Mouse (Mus musculus): ENCODE measurements around the gene Psmc6.

The Psmc6 gene

DNA sequence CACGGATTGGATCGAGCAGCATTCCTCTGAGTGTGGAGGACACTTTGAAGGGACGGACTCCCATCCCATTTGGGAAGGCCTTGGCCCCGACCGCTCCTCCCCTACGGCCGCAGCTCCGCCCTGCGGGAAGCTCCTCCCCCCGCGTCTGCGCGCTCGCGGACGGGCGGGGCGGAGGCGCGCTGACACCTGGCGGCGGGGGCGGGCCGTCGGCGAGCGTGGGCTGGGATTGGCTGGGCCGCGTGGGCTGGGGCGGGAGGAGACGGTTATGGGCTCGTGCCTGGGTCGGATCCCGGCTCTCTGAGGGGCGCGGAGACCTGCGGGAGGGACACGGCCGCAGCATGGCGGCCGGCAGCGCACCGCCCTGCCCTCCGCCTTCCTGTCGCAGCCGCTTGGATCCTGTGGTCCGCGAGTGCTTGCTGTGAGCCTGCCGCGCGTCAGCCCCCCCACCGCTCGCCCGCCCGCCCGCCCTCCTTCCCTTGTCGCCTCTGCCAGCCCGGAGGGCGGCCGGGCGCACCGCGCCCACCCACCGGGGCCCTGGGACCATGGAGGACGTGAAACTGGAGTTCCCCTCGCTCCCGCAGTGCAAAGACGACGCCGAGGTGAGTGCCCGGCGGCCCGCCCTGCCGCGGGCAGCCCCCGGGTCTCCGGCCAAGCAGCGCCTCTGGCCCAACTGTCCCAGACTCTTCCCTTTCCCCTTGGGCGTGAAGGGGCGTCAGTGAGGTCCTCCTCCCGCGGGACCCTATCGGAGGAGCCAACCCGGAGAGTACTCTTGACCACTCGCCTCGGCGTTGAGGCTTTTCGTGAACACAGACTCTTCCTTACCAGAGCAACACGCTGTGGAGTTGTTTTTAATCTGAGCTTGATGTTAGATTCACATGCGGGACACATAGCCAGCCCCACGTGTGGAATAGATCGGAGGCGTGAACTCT is 21.6 kb downstream of the Psmc6 start, which contains the start of gene Styx:
TSS of gene Styx (plus strand) at position 163 of the 929 bp plus-strand sequence.
- DNase-seq (ENCODE audit: low read depth, low spot score), result peak; percentile 88

GRCm38 (mm10) chr14:45364211-45365195 is 34.9 kb downstream of the Psmc6 start:
- DNase-seq (ENCODE audit: low read depth, low spot score), result peak; percentile 52

DNA sequence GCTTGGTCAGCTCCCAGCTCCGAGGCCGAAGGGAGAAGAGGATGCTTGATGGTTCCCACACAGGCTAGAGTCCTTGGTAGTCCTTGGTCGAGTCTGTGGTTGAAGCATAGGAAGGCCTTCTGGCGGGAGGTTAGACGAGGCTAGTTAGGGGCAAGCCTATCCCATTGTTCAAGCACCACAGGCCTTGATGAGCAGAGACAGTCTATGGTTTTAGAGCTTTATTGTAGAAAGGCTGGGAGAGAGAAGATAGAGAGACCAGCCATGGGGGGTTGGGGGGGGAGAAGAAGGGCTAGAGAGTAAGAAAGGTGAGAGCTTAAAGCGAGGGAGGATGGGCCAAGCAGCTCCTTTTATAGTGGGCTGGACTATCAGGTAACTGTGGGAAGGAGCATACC is 35.6 kb downstream of the Psmc6 start:
- DNase-seq (ENCODE audit: low read depth, low spot score), result no peak

DNA sequence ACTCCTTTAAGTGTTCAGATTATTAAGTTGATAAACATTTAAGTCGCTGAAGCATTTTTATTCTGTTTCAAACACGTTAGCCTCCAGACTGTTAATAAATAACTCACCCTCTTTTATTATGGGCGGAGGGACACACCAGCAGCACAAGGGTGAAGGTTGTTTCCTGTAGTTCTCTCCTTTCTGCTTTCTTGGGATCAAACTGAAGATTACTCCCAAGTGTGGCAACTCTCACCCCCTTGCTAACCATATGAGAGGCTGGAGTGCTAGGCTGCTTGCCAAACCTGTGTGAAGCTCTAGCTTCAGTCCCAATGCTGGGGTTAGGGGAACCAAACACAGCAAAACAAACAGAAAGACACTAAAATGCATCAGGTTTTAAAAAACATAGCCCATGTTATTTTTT is 49.2 kb downstream of the Psmc6 start:
- no peak for DNase-seq (ENCODE audit: low read depth, low spot score)

- DNase-seq (ENCODE audit: low read depth, low spot score), result no peak
Observed at GRCm38 (mm10) chr14:45380756-45381155, 51.2 kb downstream of the Psmc6 start.

DNA sequence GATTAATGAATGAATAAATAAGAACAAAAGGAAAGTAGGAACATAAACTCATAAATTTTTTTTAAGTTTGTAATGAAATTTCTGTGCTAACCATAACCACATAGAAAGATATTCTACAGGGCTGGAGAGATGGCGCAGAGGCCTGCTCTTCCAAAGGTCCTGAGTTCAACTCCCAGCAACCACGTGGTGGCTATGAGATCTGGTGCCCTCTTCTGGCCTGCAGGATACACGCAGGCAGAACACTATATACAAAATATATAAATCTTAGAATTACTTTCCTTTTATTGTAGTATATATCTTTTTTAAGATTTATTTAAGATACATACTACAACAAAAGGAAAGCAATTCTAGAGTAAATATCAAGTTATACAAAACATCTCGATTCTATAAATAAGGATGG is 53.3 kb downstream of the Psmc6 start:
- DNase-seq (ENCODE audit: low read depth, low spot score), result no peak

GRCm38 (mm10) chr14:45385596-45385995 is 56.0 kb downstream of the Psmc6 start:
- no peak for DNase-seq (ENCODE audit: low read depth, low spot score)

DNA sequence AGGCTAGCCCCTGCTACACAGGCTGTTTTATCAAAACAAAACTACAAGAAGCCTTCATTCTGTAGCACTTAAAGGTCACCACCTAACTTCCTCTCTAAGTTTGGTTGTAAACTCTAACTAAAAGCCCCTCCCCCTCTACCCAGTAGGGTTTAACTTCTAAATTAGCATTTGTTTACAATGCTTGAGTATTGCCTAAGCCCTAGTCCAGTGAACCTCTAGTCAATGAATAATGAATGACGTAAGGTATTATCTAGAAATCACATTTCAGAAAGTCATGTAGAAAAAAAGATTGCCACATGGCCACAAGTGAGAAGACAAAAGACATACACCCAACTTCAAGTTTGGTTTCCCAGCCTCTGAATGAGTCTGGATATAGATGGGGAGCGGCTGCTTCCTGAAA is 57.9 kb downstream of the Psmc6 start:
- DNase-seq (ENCODE audit: low read depth, low spot score), result no peak

DNA sequence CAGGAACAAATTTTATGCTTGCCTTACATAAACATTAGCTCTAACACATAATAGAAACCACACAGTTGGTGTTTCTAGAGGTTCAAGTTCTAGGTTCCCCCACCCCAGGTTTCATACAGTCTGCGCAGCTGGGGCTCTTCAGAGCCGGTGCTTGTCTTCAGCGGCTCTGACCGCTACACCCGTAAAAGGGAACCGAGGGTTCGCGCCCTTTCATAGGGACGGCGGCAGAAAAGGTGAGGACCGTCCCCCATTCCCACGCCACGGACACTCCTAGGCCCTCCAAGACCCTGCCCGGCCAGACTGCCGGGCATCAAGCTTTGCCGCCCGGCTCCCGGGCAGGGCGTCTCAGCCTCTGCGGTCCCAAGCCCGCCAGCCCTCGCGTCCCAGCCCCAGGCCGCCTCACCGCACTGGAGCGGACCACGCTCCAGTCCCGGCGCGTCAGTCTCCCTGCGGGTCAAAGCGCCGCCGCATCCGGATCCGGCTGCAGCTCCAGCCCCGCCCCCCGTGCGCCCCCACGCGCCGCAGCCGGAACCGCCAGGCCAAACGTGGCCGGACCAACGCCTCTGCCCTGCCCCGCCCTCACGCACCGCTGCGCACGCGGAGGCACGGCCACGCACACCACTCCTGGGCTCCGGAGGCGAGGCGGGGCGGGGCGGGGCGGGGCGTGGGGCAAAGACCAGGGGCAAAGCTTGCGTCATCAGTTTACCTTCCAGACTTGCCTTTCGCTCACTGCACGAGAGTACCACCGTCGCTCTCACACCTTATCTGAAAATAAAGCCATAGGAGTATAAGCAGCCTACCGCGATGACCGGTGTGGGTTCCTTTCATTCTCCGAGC is 59.0 kb downstream of the Psmc6 start:
- peak; percentile 85 for DNase-seq (ENCODE audit: low read depth, low spot score)

GRCm38 (mm10) chr14:45389194-45389593 is 59.6 kb downstream of the Psmc6 start:
- no peak for DNase-seq (ENCODE audit: low read depth, low spot score)

Measured in skeletal muscle tissue, adult 2 months (tissue).